Mouse (Mus musculus): ENCODE results near the gene Sf1.

The Sf1 gene

DNA sequence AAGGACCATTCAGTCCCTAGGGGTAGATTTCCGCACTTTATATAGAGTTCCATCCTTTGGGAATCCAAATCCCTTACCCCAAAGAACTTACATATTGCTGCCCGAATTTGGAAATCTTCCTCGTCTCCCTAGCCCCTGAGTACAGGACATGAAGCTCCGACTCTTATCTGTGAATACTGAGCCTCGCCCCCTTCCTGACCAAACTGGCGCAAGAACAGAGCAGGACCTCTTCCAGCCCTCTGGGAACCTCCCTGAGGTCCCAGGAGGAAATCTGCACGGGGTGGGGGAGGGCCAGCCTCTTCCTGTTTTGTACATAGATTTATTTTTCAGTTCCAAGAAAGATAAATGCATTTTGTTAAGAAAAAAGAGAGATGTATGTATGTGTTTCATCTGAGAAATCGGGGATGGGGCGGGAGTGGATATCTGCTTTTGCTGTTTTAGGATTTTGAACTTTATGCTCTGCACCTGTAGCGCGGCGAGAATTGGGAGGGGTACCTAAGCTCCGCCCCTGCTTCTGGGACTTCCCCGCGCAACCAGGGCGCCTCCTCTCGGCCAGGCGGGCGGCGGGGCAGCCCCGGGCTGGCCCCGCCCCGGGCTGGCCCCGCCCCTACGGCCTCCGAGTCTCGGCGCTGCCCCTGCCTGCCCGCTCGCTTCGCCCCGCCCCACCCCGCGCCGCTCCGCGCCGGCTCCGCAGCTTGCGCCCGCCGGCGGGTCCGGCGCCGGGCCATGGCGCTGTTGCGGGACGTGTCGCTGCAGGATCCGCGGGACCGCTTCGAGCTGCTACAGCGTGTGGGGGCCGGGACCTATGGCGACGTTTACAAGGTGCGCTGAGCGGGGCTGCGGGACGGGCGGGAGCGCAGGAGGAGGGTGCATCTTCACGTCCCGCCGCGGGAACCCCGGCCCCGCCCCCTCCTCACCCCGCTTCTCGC lies 22.7 kb upstream of the Sf1 start, which contains the start of gene Map4k2:
Map4k2 (plus strand) TSS at position 612 of the 929 bp plus-strand sequence.
- in situ Hi-C loops (cut with MseI, MboI), result no loop called here

DNA sequence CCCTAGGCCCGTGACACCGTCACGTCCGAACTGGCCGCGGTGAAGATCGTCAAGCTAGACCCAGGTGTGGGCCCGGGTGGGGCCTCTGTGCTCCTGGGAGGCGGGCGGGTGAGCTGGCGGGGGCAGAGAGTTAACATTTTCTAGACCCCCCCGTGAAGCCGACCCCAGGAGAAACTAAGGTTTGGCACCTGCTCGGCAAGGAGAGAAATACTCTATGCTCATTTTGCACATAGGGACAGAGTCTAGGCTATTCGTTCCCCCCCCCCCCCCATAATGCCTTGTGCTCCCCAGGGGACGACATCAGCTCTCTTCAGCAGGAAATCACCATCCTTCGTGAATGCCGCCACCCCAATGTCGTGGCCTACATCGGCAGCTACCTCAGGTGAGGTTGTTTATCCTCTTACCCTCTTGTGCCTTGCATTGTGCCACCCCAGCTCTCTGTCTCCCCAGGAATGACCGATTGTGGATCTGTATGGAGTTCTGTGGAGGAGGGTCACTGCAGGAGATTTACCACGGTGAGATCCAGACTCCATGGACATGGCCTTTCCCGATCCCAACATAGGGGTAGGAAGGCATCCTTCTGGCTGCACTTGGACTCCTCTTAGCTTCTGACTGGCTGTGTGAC lies 21.9 kb upstream of the Sf1 start:
- in situ Hi-C loops (cut with MseI, MboI), result no loop called here

DNA sequence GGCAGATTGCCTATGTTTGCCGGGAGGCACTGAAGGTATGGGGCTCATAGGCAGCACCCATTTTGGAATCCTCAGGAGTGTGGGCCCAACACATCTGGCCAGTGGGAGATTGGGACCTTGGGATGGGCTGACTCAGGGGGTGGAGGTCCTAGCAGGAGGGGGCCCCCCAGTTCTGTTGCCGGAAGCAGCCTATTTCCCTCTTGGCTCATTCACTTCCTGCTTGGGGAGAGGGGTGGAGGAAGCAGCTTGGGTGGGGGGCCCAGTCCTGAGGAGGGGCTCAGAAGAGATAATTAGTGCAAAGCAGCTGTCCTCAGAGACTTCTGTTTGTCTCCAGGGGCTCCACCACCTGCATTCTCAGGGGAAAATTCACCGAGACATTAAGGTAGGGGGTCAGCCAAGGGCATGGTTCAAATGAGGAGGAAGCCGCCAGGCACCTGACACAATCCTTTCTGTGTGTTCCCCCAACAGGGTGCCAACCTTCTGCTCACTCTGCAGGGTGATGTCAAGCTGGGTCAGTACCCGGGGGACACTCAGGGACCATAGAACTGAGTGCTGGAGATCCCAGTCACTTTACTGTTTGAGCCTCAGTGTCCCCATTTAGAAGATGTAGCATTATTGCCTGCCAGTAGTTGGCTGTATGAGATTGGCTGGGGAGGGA lies 21.1 kb upstream of the Sf1 start:
- in situ Hi-C loops (cut with MseI, MboI), result no loop called here

DNA sequence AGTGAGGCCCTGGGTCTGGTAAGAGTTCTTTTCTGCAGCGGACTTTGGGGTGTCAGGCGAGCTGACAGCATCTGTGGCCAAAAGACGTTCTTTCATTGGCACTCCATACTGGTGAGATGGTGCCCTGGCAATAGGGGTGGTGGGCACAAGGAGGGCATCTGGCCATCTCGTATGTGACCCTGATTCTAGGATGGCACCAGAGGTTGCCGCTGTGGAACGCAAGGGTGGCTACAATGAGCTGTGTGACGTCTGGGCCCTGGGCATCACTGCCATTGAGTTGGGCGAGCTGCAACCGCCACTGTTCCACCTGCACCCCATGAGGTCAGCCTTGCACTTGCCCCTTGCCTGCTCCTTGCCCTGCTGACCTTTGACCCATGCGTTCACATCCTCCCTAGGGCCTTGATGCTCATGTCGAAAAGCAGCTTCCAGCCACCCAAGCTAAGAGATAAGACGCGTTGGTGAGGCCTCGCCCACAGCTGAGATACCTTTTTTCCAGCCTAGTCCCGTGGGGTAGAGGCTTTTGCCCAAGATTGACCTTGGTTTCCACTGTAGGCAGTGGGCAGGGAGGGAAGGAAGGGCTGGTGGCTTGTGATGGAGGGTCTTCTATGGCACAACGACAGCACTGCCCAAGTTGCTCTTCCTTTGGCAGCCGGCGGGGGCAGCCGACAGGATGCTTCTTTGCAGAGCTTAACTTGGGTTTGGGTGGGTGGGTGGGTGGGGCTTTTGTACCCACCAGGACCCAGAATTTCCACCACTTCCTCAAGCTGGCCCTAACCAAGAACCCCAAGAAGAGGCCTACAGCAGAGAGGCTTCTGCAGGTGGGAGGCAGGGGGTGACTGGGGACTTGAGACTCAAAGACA lies 20.2 kb upstream of the Sf1 start:
- in situ Hi-C loops (cut with MseI, MboI), result no loop called here

DNA sequence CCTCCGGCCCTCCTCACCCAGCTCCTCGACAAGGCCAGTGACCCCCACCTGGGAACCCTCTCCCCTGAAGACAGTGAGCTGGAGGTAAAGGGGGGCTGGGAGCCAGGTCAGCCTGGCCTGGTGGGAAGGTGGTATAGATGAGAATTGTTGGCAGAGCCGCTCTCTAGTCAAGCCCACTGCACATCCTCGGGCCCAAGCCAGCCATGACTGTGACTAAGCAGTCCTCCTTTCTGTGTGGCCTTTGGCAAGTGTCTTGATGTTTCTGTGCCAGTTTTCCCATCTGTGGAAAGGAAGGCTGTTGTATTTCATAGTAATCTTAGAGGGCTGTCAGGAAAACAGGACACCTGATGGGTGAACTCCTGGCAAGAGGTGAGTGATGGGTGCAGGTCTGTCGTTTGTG lies 19.5 kb upstream of the Sf1 start:
- in situ Hi-C loops (cut with MseI, MboI), result no loop called here

DNA sequence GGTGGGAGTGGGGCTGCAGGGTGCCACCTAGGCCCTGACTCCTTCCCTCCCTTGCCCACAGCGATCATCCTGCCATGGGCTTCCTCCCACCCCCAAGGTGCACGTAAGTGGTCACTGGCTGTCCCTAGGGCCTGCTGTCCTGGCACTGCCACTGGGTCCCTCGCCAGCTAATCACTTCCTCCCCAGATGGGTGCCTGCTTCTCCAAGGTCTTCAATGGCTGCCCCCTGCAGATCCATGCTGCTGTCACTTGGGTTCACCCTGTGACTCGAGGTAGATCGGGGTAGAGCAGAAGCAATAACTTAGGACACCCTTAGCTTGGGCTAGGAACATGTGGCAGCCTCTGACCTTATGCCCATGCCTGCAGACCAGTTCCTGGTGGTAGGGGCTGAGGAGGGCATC lies 17.5 kb upstream of the Sf1 start:
- in situ Hi-C loops (cut with MseI, MboI), result no loop called here

DNA sequence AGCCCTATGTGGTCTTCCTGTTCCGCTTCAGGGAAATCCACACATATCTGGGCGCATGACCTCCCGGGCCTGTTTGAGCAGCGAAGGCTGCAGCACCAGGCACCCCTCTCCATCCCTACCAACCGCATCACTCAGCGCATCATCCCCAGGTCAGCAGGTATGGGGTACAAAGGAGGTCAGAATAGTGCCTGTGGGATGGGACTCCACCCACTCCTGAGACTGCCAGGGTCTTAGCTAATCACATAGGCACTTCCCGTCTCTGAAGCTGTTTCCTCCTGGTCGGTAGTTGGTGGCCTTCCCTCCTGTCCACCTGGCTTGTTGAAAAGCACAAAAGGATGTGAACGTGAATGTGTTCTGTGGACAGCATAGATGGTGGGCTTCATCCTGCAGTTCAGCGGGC lies 16.8 kb upstream of the Sf1 start:
- in situ Hi-C loops (cut with MseI, MboI), result no loop called here

DNA sequence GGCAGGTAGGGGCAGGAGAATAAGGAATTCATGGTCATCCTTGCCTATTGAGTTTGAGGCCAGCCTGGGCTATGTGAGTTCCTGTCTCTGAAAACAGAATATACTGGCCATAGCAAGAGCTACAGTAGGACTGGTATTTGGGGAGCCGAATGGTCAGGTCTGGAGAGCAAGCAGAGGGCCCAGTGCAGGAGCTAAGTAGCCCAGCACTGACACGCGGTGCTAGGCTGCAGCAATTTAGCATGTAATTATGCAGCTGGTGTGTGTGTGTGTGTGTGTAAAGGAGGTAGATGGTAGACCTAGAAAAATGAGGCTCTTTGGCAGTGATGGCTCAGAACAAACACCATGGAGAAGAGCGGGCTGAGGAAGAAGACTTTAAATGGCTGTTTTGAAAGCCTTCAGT lies 15.9 kb upstream of the Sf1 start:
- in situ Hi-C loops (cut with MseI, MboI), result no loop called here

DNA sequence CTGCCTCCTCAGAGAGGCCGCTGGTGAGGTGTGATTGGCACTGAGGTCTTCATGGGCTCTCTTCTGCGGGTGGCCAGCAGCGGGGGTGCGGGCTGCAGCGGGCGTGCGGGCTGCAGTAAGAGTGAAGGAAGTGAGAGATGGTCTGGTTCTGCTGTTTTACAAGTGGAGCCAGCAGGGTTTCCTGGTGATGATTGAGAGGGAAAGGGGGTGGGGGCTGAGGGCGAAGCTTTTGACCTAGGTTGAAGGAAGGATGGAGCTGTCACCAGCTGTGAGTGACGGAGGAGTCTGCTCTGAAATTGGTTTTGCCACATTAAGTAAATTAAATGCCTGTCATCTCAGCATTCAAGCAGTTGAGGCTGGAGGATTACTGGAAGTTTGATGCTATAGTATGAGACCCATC lies 14.8 kb upstream of the Sf1 start:
- in situ Hi-C loops (cut with MseI, MboI), result no loop called here

DNA sequence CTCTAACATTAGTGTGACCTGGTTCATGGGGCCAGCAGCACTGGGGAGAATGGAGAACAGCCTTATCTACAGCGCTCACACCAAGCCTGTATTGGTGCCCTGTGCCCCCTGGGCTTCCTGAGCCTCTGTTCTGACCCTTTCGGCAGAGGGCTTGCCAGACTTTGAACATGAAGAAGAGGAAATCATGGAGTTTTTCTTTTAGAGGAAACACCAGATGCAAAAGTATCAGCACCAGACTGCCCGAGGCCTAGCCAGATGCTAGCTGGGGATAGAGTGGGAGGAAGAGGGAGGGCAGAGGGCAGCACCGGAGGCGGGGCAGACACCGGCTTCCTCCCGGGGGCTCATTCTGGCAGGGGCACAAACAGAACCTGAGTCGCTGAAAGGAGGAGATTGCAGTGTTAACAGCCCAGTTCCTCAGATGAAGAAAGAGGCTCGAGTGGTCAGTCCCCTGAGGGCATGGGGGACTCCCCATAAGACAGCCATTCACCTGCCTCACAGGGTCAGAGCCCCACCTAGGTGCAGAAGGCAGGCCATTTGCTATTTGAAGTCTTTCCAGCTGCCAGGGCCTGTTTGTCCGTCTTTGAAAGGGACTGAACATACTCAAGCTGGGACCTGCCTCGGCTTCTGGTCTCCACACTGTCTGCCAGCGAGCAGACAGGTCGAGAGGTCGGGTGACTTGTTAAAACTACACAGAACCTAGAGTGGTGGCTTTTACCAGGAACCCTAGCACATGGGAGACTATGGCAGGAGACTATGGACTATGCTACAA lies 14.1 kb upstream of the Sf1 start:
- in situ Hi-C loops (cut with MseI, MboI), result no loop called here

DNA sequence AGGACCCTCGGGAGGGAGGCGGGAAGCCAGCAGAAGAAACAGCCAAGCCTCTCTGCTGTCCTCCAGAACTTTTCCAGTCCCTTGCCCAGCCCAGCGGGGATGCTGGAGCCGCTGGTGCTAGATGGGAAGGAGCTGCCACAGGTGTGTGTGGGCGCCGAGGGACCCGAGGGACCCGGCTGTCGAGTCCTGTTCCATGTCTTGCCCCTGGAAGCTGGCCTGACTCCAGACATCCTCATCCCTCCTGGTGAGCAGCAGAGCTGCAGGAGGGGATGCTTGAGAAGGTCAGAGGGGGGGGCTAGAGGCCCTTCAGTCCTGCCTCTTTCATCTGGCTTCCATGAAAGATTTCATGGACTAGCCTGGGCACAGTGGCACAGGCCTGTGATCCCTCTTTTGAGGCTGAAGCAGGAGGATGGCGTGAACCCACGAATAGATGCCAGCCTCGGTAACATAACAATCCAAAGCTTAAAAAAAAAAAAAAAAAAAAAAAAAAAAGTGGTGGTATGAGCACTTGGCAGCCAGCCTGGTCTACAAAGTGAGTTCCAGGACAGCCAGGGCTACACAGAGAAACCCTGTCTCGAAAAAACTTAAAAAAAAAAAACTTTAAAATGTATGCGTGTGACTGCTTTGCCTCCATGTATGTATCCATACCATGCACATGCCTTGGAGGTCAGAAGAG lies 11.9 kb upstream of the Sf1 start:
- in situ Hi-C loops (cut with MseI, MboI), result no loop called here

DNA sequence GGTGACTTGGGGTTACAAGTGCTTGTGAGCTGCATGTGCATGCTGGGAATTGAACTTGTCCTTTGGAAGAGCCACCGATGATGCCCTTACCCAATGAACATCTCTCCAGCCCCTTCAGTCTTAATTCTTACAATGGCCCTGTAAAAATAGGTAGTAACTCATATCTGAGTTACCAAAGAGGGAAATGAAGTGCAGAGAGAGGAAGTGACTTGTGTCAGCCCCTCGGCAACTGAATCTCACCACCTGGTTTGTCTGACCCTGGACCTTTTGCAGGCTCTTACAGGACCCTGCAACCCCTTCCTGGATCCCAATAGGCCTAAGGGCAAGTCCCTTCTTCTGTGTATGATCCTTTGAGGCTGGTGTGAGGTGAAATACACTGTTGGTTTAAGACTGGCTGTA lies 11.4 kb upstream of the Sf1 start:
- in situ Hi-C loops (cut with MseI, MboI), result no loop called here

DNA sequence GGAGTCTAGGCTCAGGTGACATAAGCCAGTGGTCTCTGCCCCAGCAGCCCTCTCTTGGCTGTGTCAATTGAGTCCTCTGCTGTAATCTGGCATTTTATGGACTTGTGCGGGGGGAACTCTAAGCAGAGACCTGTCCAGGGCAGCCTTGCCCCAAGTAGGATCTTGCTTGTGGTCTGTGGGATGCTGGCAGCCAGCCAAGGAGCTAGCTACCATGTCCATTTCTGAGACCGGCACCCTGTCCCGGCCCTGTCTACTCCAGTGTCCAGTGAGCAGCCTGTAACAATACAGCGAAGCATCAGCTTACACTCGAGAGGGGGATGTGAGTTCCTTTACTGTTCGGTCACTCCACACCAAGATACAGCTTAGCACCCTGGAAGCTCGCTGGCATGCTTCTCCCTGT lies 9.5 kb upstream of the Sf1 start:
- in situ Hi-C loops (cut with MseI, MboI), result no loop called here

DNA sequence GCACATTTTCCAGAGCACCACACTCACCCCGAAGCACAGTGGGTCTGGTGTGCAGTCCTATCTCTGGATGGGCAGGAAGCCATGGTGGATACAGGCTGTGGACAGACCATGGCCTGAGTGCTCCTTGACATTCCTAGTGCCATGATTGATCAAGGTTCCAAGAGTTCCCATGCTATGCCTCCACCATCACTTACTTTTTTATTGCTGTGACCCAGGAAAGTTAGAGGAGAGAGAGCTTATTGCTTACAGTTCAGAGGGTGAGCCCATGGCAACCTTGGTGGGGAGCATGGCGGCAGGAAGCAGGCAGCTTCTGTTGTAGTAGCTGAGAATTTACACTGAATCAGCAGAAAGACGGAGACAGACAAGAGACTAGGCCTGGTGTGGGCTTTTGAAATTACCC lies 2.2 kb upstream of the Sf1 start:
- in situ Hi-C loops (cut with MseI, MboI), result no loop called here

DNA sequence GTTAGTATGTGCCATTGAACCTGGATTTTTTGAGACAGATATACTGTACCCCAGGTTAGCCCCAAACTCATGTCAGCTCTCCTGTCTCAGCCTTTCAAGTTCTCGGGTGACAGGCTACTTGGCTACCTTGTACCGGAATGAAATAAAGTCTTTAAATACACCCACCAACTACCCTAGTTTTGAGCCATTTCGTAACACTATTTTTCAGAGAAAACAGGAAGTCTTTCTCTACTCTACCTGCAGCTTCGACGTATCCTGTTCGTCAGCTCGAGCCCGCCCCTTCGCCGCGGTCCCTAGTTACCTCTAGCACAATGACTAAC lies 439 bp upstream of the Sf1 start:
- in situ Hi-C loops (cut with MseI, MboI), result no loop called here

DNA sequence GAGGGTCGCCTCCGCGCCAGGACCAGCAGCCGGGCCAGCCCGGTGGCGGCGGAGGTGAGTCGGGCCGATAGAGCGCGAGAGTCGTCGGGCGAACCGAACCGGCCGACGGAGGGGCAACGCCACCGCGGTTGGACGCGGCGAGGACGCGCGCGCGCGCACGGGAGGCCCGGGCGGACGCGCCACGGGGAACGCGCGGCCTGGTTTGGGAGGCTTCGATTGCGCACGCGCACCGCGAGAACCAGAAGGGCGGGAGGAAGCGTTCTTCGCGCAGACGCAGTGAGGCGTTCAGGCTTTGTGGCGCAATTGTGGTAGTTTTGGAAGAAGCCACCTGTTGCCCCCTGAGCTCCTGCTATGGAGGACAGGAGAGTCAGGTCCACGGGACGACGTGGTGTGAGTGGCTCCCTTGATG lies 831 bp downstream of the Sf1 start:
- in situ Hi-C loops (cut with MseI, MboI), result no loop called here

DNA sequence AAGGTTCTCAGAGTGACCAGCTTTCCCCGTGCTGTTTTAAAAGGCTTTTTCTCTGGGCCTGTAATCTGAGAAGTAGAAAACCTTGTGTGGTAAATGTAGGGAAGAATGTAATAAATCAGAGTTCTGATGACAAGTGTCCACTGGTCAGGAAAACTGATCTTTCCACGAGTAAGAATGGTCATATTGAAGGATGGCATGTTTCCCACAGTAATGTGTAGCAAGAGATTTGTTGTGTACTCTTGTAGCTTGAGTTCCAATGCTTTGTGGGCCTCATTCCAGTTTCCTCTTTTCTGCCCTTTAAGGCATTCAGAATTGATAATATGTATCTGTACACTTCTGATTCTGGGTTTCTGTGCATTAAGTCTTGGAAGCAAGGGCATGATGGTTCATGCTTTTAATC lies 1.4 kb downstream of the Sf1 start:
- in situ Hi-C loops (cut with MseI, MboI), result no loop called here

DNA sequence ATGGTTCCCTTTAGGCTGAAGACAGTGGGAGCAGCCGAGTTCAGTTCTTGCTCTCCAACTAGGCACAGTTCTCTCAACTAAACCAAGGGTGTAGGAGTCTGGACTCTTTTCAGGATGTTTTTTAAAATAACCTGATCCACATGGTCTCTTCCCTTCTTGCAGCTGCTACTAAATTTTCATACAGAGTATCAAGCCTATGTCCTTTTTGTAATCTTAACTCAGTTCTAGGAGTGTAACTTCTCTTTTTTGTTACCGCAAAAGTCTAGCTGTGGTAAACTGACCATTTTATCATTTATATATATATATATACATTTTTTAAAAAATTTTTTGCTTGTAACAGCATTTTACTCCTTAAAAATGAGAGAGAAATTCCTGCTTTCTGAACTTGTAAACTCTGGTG lies 6.7 kb downstream of the Sf1 start:
- in situ Hi-C loops (cut with MseI, MboI), result no loop called here

DNA sequence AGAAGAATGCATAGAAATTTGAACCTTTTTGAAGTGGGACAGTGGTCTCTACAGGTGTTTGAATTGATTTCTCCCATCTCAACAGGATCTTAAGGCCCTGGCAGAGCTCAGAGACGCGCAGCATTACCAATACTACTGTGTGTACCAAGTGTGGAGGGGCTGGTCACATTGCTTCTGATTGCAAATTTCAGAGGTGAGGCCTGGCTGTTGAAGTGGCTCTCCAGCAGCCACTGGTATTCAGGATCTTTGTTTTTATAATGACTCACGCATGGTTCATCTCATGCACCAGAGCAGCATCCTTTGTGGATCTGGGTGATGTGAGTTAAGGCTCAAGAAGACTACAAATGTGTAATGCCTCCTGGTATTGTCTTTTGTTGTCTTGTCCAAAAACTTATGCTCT lies 8.9 kb downstream of the Sf1 start:
- in situ Hi-C loops (cut with MseI, MboI), result no loop called here

DNA sequence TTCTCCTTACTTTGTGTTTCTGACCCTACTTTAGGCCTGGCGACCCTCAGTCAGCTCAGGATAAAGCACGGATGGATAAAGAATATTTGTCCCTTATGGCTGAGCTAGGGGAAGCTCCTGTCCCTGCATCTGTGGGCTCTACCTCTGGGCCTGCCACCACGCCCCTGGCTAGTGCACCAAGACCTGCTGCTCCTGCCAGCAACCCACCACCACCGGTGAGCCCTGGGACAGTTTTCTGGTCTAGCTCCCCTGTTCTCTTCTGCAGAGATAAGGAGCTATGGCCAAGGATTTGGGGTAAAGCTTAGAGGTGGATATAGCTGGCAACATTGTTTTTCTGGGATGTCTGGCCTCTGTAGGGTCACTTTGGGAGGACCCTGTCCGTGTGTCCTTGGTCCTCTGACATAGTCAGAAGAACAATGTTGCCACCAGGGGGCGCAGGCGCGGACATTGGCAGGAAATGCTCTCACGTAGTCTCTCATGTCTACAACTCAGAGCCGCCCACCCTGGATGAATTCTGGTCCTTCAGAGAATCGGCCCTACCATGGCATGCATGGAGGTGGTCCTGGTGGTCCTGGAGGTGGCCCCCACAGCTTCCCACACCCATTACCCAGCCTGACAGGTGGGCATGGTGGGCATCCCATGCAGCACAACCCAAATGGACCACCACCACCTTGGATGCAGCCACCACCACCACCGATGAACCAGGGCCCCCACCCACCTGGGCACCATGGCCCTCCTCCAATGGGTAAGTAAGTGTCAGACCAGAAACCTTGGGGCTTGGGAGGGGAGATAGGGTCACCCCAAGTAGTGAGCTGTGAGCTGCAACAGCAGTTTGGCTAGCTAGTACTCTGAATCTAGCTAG lies 10.3 kb downstream of the Sf1 start:
- in situ Hi-C loops (cut with MseI, MboI), result no loop called here

All from mouse trophoblast stem cell (cell line).